ENCODE assay signal across 22 mouse cellular contexts in genomic region chr7:141953616-141954015, GRCm38 (mm10). TPM values are rescaled to one million over a fixed set of nuclear protein-coding genes. Genes with fewer than 3 reads are reported as not detected.
A peak's percentile ranks its signal among the peaks of the same experiment; 100 is the strongest.
DNase-seq lines count a peak whose midpoint lies in the region; ATAC-seq lines count a peak whose summit lies in the region.
"Had no signal": no experiment of that assay in that cellular context is flagged by ENCODE, and none has a peak within 500 bp of the region (broad histone marks: within the 10 kb centered on the region; RNA-seq: fewer than 3 reads in every experiment).

No protein-coding gene starts in this region.

- 0 out of 2 replicates have a peak overlapping the region, but pooled peaks have one; percentile 35 for H3K27ac ChIP-seq in hindbrain, embryonic 13.5 days
- H3K27ac ChIP-seq in hindbrain, embryonic 16.5 days (ENCODE audit: low read depth, low read length), result no peak overlapping the region
- peak overlapping the region; percentile 10; the same call in 1 of the 2 replicates for H3K27ac ChIP-seq in midbrain, embryonic 13.5 days
- no peak overlapping the region for H3K27ac ChIP-seq in midbrain, embryonic 11.5 days (ENCODE audit: low read depth, low read length)
- 0 out of 2 replicates have a peak overlapping the region, but pooled peaks have one; percentile 28 for H3K27ac ChIP-seq in neural tube, embryonic 13.5 days (replicated peaks)
- H3K27ac ChIP-seq: embryonic facial prominence, embryonic 13.5 days; forebrain, embryonic 12.5 days; limb, embryonic 15.5 days; liver, embryonic 14.5 days; stomach, embryonic 15.5 days had no signal

- peak overlapping the region; percentile 58; the same call in 1 of the 2 replicates for H3K9ac ChIP-seq in hindbrain, embryonic 13.5 days
- no peak overlapping the region for H3K9ac ChIP-seq in hindbrain, embryonic 16.5 days (ENCODE audit: low read depth, low read length)
- H3K9ac ChIP-seq in midbrain, embryonic 13.5 days (replicated peaks), result peak overlapping the region; percentile 37; the same call in 1 of the 2 replicates
- H3K9ac ChIP-seq in midbrain, embryonic 11.5 days (ENCODE audit: low read length), result no peak overlapping the region
- peak overlapping the region; percentile 54 for H3K9ac ChIP-seq in neural tube, embryonic 13.5 days
- H3K9ac ChIP-seq: embryonic facial prominence, embryonic 13.5 days; limb, embryonic 15.5 days; liver, embryonic 14.5 days; lung, embryonic 14.5 days; stomach, embryonic 15.5 days had no signal

- peak overlapping the region; percentile 27; the same call in 1 of the 2 replicates for H3K4me2 ChIP-seq in hindbrain, embryonic 13.5 days
- no peak overlapping the region; the same call in 1 of the 2 replicates for H3K4me2 ChIP-seq in hindbrain, embryonic 16.5 days (ENCODE audit: low read length)
- H3K4me2 ChIP-seq in midbrain, embryonic 13.5 days (replicated peaks), result peak overlapping the region; percentile 22
- H3K4me2 ChIP-seq in midbrain, embryonic 11.5 days, result no peak overlapping the region
- 0 out of 2 replicates have a peak overlapping the region, but pooled peaks have one; percentile 16 for H3K4me2 ChIP-seq in neural tube, embryonic 13.5 days
- H3K4me2 ChIP-seq: embryonic facial prominence, embryonic 13.5 days; heart, embryonic 11.5 days; limb, embryonic 15.5 days; lung, embryonic 14.5 days; stomach, embryonic 15.5 days had no signal

- peak; percentile 52 to 61 for DNase-seq in cerebellum, adult 18-20 months
- DNase-seq in cerebellum, postnatal 4 days (ENCODE audit: low spot score in 2 of 2), result no peak
- no peak for DNase-seq in midbrain, embryonic 11.5 days (ENCODE audit: low spot score, missing footprints)
- no peak for DNase-seq in frontal cortex, postnatal 14 days (ENCODE audit: low spot score in 2 of 2)
- DNase-seq: adrenal gland, postnatal 10 days; gastrocnemius, postnatal 10 days; kidney, postnatal 25 days; lung, embryonic 14.5 days; thymus, postnatal 25 days had no signal

- ATAC-seq in hindbrain, embryonic 13.5 days (ENCODE audit: low FRiP score), result no peak
- no peak for ATAC-seq in hindbrain, embryonic 16.5 days
- no peak for ATAC-seq in midbrain, embryonic 13.5 days
- no peak for ATAC-seq in midbrain, embryonic 11.5 days (ENCODE audit: low FRiP score)
- no peak for ATAC-seq in neural tube, embryonic 13.5 days (ENCODE audit: low read depth)
- ATAC-seq: intestine, postnatal 0 days had no signal

- no peaks in the 10 kb centered on the region for H3K9me3 ChIP-seq in hindbrain, embryonic 13.5 days
- H3K9me3 ChIP-seq in hindbrain, embryonic 16.5 days (ENCODE audit: control insufficient read depth, low read length), result no peaks in the 10 kb centered on the region
- H3K9me3 ChIP-seq in midbrain, embryonic 13.5 days, result no peaks in the 10 kb centered on the region
- H3K9me3 ChIP-seq in midbrain, embryonic 11.5 days (ENCODE audit: control insufficient read depth, low read length), result no peaks in the 10 kb centered on the region
- no peaks in the 10 kb centered on the region for H3K9me3 ChIP-seq in neural tube, embryonic 13.5 days
- H3K9me3 ChIP-seq: embryonic facial prominence, embryonic 13.5 days; forebrain, embryonic 12.5 days; limb, embryonic 15.5 days; stomach, embryonic 15.5 days had no signal

- peaks cover 82% of the 10 kb centered on the region for H3K4me1 ChIP-seq in hindbrain, embryonic 13.5 days (replicated peaks)
- peaks cover 74% of the 10 kb centered on the region for H3K4me1 ChIP-seq in hindbrain, embryonic 16.5 days (ENCODE audit: control insufficient read depth, insufficient read depth, low read depth, low read length)
- H3K4me1 ChIP-seq in midbrain, embryonic 13.5 days (replicated peaks), result peaks cover 82% of the 10 kb centered on the region
- H3K4me1 ChIP-seq in midbrain, embryonic 11.5 days (ENCODE audit: control insufficient read depth, insufficient read depth, low read length), result peaks cover 30% of the 10 kb centered on the region
- H3K4me1 ChIP-seq in neural tube, embryonic 13.5 days (replicated peaks), result peaks cover 82% of the 10 kb centered on the region

- no peak overlapping the region for H3K4me3 ChIP-seq in hindbrain, embryonic 13.5 days
- no peak overlapping the region for H3K4me3 ChIP-seq in hindbrain, embryonic 16.5 days (ENCODE audit: low read length)
- 0 out of 2 replicates have a peak overlapping the region, but pooled peaks have one; percentile 4 for H3K4me3 ChIP-seq in midbrain, embryonic 13.5 days (replicated peaks)
- no peak overlapping the region for H3K4me3 ChIP-seq in midbrain, embryonic 11.5 days (ENCODE audit: low read depth, low read length)
- H3K4me3 ChIP-seq in neural tube, embryonic 13.5 days, result no peak overlapping the region
- H3K4me3 ChIP-seq: embryonic facial prominence, embryonic 13.5 days; erythroblast, embryonic 14.5 days; forebrain, embryonic 12.5 days; limb, embryonic 15.5 days; megakaryocyte, embryonic 14.5 days; stomach, embryonic 15.5 days had no signal

- no peaks in the 10 kb centered on the region for H3K27me3 ChIP-seq in hindbrain, embryonic 13.5 days
- H3K27me3 ChIP-seq in hindbrain, embryonic 16.5 days (replicated peaks; ENCODE audit: control insufficient read depth, insufficient read depth, low read length), result no peaks in the 10 kb centered on the region
- no peaks in the 10 kb centered on the region for H3K27me3 ChIP-seq in midbrain, embryonic 13.5 days
- H3K27me3 ChIP-seq in midbrain, embryonic 11.5 days (ENCODE audit: control insufficient read depth, insufficient read depth, low read length), result no peaks in the 10 kb centered on the region; the same call in 1 of the 2 replicates
- H3K27me3 ChIP-seq in neural tube, embryonic 13.5 days, result no peaks in the 10 kb centered on the region

- peaks cover 15% of the 10 kb centered on the region for H3K36me3 ChIP-seq in hindbrain, embryonic 13.5 days
- no peaks in the 10 kb centered on the region for H3K36me3 ChIP-seq in hindbrain, embryonic 16.5 days (ENCODE audit: control insufficient read depth, insufficient read depth, low read length)
- peaks cover 11% of the 10 kb centered on the region for H3K36me3 ChIP-seq in midbrain, embryonic 13.5 days
- H3K36me3 ChIP-seq in midbrain, embryonic 11.5 days (ENCODE audit: control insufficient read depth, insufficient read depth, low read length), result peaks cover 8% of the 10 kb centered on the region
- H3K36me3 ChIP-seq in neural tube, embryonic 13.5 days, result peaks cover 5% of the 10 kb centered on the region
- H3K36me3 ChIP-seq: embryonic facial prominence, embryonic 13.5 days; limb, embryonic 15.5 days; stomach, embryonic 15.5 days had no signal

- WGBS in hindbrain, embryonic 13.5 days, result 80% methylated on average over 6 of the region's 6 CpGs
- WGBS in hindbrain, embryonic 16.5 days, result 87% methylated on average over 6 of the region's 6 CpGs
- WGBS in midbrain, embryonic 13.5 days, result 84% methylated on average over 6 of the region's 6 CpGs
- WGBS in midbrain, embryonic 11.5 days, result 83% methylated on average over 6 of the region's 6 CpGs
- 88% methylated on average over 6 of the region's 6 CpGs for WGBS in neural tube, embryonic 13.5 days

RNA-seq across cellular contexts. Expression of gene Brsk2, which starts 4.1 kb away (rescaled TPM):
- polyA plus RNA-seq in hindbrain, embryonic 13.5 days (2015; fragmentation: Nextera tagmentation; extraction: Ambion mirVana), result 22.5 and 24.5 TPM in 2 replicates
- 19.6 and 20.7 TPM in 2 replicates for polyA plus RNA-seq in hindbrain, embryonic 16.5 days (2015; fragmentation: Nextera tagmentation; extraction: Ambion mirVana)
- 27.5 and 29.4 TPM in 2 replicates for polyA plus RNA-seq in midbrain, embryonic 13.5 days (2015; fragmentation: Nextera tagmentation; extraction: Ambion mirVana)
- polyA plus RNA-seq in midbrain, embryonic 11.5 days (2014; fragmentation: Nextera tagmentation; extraction: Ambion mirVana), result 9.9 and 11.4 TPM in 2 replicates
- polyA plus RNA-seq in neural tube, embryonic 13.5 days (2015; fragmentation: Nextera tagmentation; extraction: Ambion mirVana), result 20.1 and 20.6 TPM in 2 replicates

RNA-seq across cellular contexts. Expression of gene Tollip, which starts 35.3 kb away (rescaled TPM):
- polyA plus RNA-seq in hindbrain, embryonic 13.5 days (2015; fragmentation: Nextera tagmentation; extraction: Ambion mirVana), result 70.1 and 72.9 TPM in 2 replicates
- 77.3 and 84.7 TPM in 2 replicates for polyA plus RNA-seq in hindbrain, embryonic 16.5 days (2015; fragmentation: Nextera tagmentation; extraction: Ambion mirVana)
- 69.0 and 71.2 TPM in 2 replicates for polyA plus RNA-seq in midbrain, embryonic 13.5 days (2015; fragmentation: Nextera tagmentation; extraction: Ambion mirVana)
- polyA plus RNA-seq in midbrain, embryonic 11.5 days (2014; fragmentation: Nextera tagmentation; extraction: Ambion mirVana), result 55.5 and 56.4 TPM in 2 replicates
- 66.8 and 68.9 TPM in 2 replicates for polyA plus RNA-seq in neural tube, embryonic 13.5 days (2015; fragmentation: Nextera tagmentation; extraction: Ambion mirVana)

Comparison
In these comparisons a context has a peak if more than half of its experiments do, and no peak if none do; other contexts are left out.
1. DNase-seq: peak in cerebellum, adult 18-20 months (2 of 2); none in cerebellum, postnatal 4 days (0 of 2), midbrain, embryonic 11.5 days (single experiment) and frontal cortex, postnatal 14 days (0 of 2).
2. H3K27ac ChIP-seq: peak in hindbrain, embryonic 13.5 days (single experiment), midbrain, embryonic 13.5 days (single experiment) and neural tube, embryonic 13.5 days (single experiment); none in hindbrain, embryonic 16.5 days (single experiment) and midbrain, embryonic 11.5 days (single experiment).
3. H3K4me2 ChIP-seq: peak in hindbrain, embryonic 13.5 days (single experiment), midbrain, embryonic 13.5 days (single experiment) and neural tube, embryonic 13.5 days (single experiment); none in hindbrain, embryonic 16.5 days (single experiment) and midbrain, embryonic 11.5 days (single experiment).
4. H3K9ac ChIP-seq: peak in hindbrain, embryonic 13.5 days (single experiment), midbrain, embryonic 13.5 days (single experiment) and neural tube, embryonic 13.5 days (single experiment); none in hindbrain, embryonic 16.5 days (single experiment) and midbrain, embryonic 11.5 days (single experiment).